Mouse (Mus musculus) lung, postnatal 0 days (tissue): Measurements from ENCODE around the gene H2-M10.4. TPM values are rescaled to one million over a fixed set of nuclear protein-coding genes. Genes with fewer than 3 reads are reported as not detected.
"Not testable (repeated sequence)": the region's sequence is repeated elsewhere in the genome, so short reads cannot be mapped to it uniquely, and the experiment has no call there.

Experiments used
- ATAC-seq: fragments of 200-750 bp; cut with Nextera tagmentation; 2 replicates; pipeline ENCODE4 v1.8.0; 2017; ENCODE audit warnings: moderate library complexity
- DNase-seq: peaks from one replicate; pipeline ENCODE4 v3.0.0-alpha.2; 2016; ENCODE audit warnings: low spot score
- H3K27ac ChIP-seq: fragments of 300-500 bp; sonication (generic); 2 replicates; pipeline ENCODE4 v1.5.1; 2014; ENCODE audit warnings: antibody characterized with exemption, mild to moderate bottlenecking, low read length, mixed read lengths
- H3K27me3 ChIP-seq: fragments of 300-500 bp; sonication (generic); replicated peaks from 2 replicates; pipeline ENCODE4 v1.6.1; 2014; ENCODE audit warnings: low read length, mixed read lengths; ENCODE audit not compliant: insufficient read depth
- H3K36me3 ChIP-seq: fragments of 300-500 bp; sonication (generic); 2 replicates; pipeline ENCODE4 v1.6.1; 2014; ENCODE audit warnings: low read length, mixed read lengths; ENCODE audit not compliant: insufficient read depth
- H3K4me1 ChIP-seq: fragments of 300-500 bp; sonication (generic); 2 replicates; pipeline ENCODE4 v1.6.1; 2014; ENCODE audit warnings: antibody characterized with exemption, low read depth, low read length, mixed read lengths; ENCODE audit not compliant: insufficient read depth
- H3K4me2 ChIP-seq: fragments of 300-500 bp; sonication (generic); replicated peaks from 2 replicates; pipeline ENCODE4 v1.6.1; 2014; ENCODE audit warnings: low read depth, mild to moderate bottlenecking, low read length, moderate library complexity, mixed read lengths
- H3K4me3 ChIP-seq: fragments of 300-500 bp; sonication (generic); 2 replicates; pipeline ENCODE4 v1.5.1; 2014; ENCODE audit warnings: low read depth, low read length
- H3K9ac ChIP-seq: fragments of 300-500 bp; sonication (generic); replicated peaks from 2 replicates; pipeline ENCODE4 v1.6.1; 2014; ENCODE audit warnings: low read depth, mild to moderate bottlenecking
- H3K9me3 ChIP-seq: fragments of 300-500 bp; sonication (generic); 2 replicates; pipeline ENCODE4 v1.6.1; 2016; ENCODE audit warnings: low read length, mixed read lengths
- CTCF ChIP-seq: IDR thresholded peaks from 2 replicates; pipeline ENCODE4 v1.5.1; 2016; ENCODE audit warnings: antibody characterized with exemption, mild to moderate bottlenecking
- EP300 ChIP-seq: IDR thresholded peaks from 2 replicates; pipeline ENCODE4 v1.6.1; 2016; ENCODE audit warnings: antibody characterized with exemption, mild to moderate bottlenecking, control low read depth
- WGBS: fragments of 180-500 bp; shearing (Covaris S2); extraction: QIAGEN DNeasy Blood & Tissue Kit; methylation state at CpG from one replicate; pipeline ENCODE4 v1.1.7; 2014; 5-methylcytosine and 5-hydroxymethylcytosine counted together
- polyA plus RNA-seq: library from polyadenylated mRNA; unstranded; fragments of >200 nt; fragmentation: Nextera tagmentation; extraction: Ambion mirVana; gene quantifications from 2 replicates; pipeline ENCODE4 v1.2.1, GENCODE M21; 2015

Gene H2-M10.4
- polyA plus RNA-seq, result not detected in 2 replicates

GRCm38 (mm10) chr17:36462234-36462633 is at the start of gene H2-M10.4:
Gene H2-M10.4 (minus strand): TSS chr17:36462334.
- WGBS, result 91% methylated on average over 7 of the region's 7 CpGs
- TF ChIP-seq CTCF (no peak), EP300 (no peak)
- H3K4me2 ChIP-seq, result no peak within 1 kb of the TSS
- no peaks in the 10 kb centered on the region for H3K27me3 ChIP-seq
- no peaks in the 10 kb centered on the region for H3K9me3 ChIP-seq
- DNase-seq, result no peak
- no peak for ATAC-seq
- H3K4me1 ChIP-seq, result no peaks in the 10 kb centered on the region
- H3K9ac ChIP-seq, result no peak within 1 kb of the TSS
- H3K27ac ChIP-seq, result no peak within 1 kb of the TSS
- H3K4me3 ChIP-seq, result no peak within 1 kb of the TSS
- no peaks in the 10 kb centered on the region for H3K36me3 ChIP-seq

- H3K27ac ChIP-seq, result no peak overlapping the region
- H3K27me3 ChIP-seq, result no peaks in the 10 kb centered on the region
- H3K4me2 ChIP-seq, result no peak overlapping the region
- no peak overlapping the region for H3K9ac ChIP-seq
- H3K36me3 ChIP-seq, result no peaks in the 10 kb centered on the region
- no peak overlapping the region for H3K4me3 ChIP-seq
- DNase-seq (no peak), ATAC-seq (no peak)
- TF ChIP-seq EP300 (no peak), CTCF (no peak)
- H3K9me3 ChIP-seq, result no peaks in the 10 kb centered on the region
- H3K4me1 ChIP-seq, result no peaks in the 10 kb centered on the region
These were observed 41.8 kb upstream of the H2-M10.4 start for GRCm38 (mm10) chr17:36503910-36504309.

- Histone ChIP-seq H3K9ac (no peak overlapping the region), H3K4me1 (no peaks in the 10 kb centered on the region), H3K27ac (no peak overlapping the region), H3K36me3 (no peaks in the 10 kb centered on the region), H3K27me3 (no peaks in the 10 kb centered on the region), H3K9me3 (no peaks in the 10 kb centered on the region), H3K4me3 (no peak overlapping the region), H3K4me2 (no peak overlapping the region)
- no peak for ATAC-seq
- 32% methylated on average over 1 of the region's 1 CpGs for WGBS
- TF ChIP-seq EP300 (no peak), CTCF (no peak)
- no peak for DNase-seq
These were observed 38.3 kb upstream of the H2-M10.4 start for GRCm38 (mm10) chr17:36500435-36500834.

- DNase-seq, H3K36me3 ChIP-seq, H3K9me3 ChIP-seq, H3K27me3 ChIP-seq, ATAC-seq, H3K27ac ChIP-seq, H3K4me2 ChIP-seq, H3K4me3 ChIP-seq, H3K9ac ChIP-seq, H3K4me1 ChIP-seq: not testable (repeated sequence)
- 94% methylated on average over 15 of the region's 16 CpGs for WGBS
These were observed 26.0 kb upstream of the H2-M10.4 start for GRCm38 (mm10) chr17:36488181-36488580.

- Histone ChIP-seq H3K27ac (no peak overlapping the region), H3K4me1 (no peaks in the 10 kb centered on the region), H3K27me3 (no peaks in the 10 kb centered on the region), H3K9me3 (no peaks in the 10 kb centered on the region), H3K4me3 (no peak overlapping the region), H3K4me2 (no peak overlapping the region), H3K9ac (no peak overlapping the region), H3K36me3 (no peaks in the 10 kb centered on the region)
- DNase-seq (no peak), ATAC-seq (no peak)
- TF ChIP-seq EP300 (no peak), CTCF (no peak)
- WGBS, result 85% methylated on average over 1 of the region's 1 CpGs
These were observed 24.6 kb upstream of the H2-M10.4 start for GRCm38 (mm10) chr17:36486687-36487230.

- Histone ChIP-seq H3K9me3 (no peaks in the 10 kb centered on the region), H3K27ac (no peak overlapping the region), H3K4me1 (no peaks in the 10 kb centered on the region), H3K9ac (no peak overlapping the region), H3K4me3 (no peak overlapping the region), H3K4me2 (no peak overlapping the region), H3K27me3 (no peaks in the 10 kb centered on the region), H3K36me3 (no peaks in the 10 kb centered on the region)
- no peak for TF ChIP-seq CTCF
- TF ChIP-seq EP300, result no peak
- ATAC-seq (no peak), DNase-seq (no peak)
- WGBS, result 73% methylated on average over 3 of the region's 3 CpGs
These were observed 21.7 kb upstream of the H2-M10.4 start for GRCm38 (mm10) chr17:36483865-36484264.

- no peaks in the 10 kb centered on the region for H3K4me1 ChIP-seq
- no peak for DNase-seq
- H3K9ac ChIP-seq, result no peak overlapping the region
- no peaks in the 10 kb centered on the region for H3K27me3 ChIP-seq
- no peak for ATAC-seq
- H3K4me3 ChIP-seq, result no peak overlapping the region
- no peaks in the 10 kb centered on the region for H3K9me3 ChIP-seq
- no peak overlapping the region for H3K4me2 ChIP-seq
- TF ChIP-seq EP300, result no peak
- no peak for TF ChIP-seq CTCF
- no peaks in the 10 kb centered on the region for H3K36me3 ChIP-seq
- no peak overlapping the region for H3K27ac ChIP-seq
- 55% methylated on average over 4 of the region's 4 CpGs for WGBS
These were observed 5.9 kb downstream of the H2-M10.4 start for GRCm38 (mm10) chr17:36456260-36456659.
